Comparison of ENCODE assay signal across 10 mouse cellular contexts in genomic region chr9:105960533-105960932, GRCm38 (mm10). TPM values are rescaled to one million over a fixed set of nuclear protein-coding genes. Genes with fewer than 3 reads are reported as not detected.
DNase-seq lines count a peak whose midpoint lies in the region; ATAC-seq and TF ChIP-seq lines count a peak whose summit lies in the region.
"Had no signal": no experiment of that assay in that cellular context is flagged by ENCODE, and none has a peak within 500 bp of the region (broad histone marks: within the 10 kb centered on the region; RNA-seq: fewer than 3 reads in every experiment).

TSS of gene Col6a5 (minus strand) at chr9:105960643.

- no peak within 1 kb of the TSS for H3K27ac ChIP-seq in heart, adult 2 months
- H3K27ac ChIP-seq in forebrain, embryonic 11.5 days (ENCODE audit: low read depth, low read length) = no peak within 1 kb of the TSS
- H3K27ac ChIP-seq: limb, embryonic 15.5 days; neural tube, embryonic 13.5 days had no signal

- ATAC-seq in forebrain, embryonic 11.5 days (replicated peaks; ENCODE audit: low FRiP score) = no peak

- no peaks in the 10 kb centered on the region for H3K36me3 ChIP-seq in heart, adult 2 months (ENCODE audit: control insufficient read depth, insufficient read depth, low read length)
- no peaks in the 10 kb centered on the region for H3K36me3 ChIP-seq in forebrain, embryonic 11.5 days (ENCODE audit: control insufficient read depth, insufficient read depth, low read length)
- H3K36me3 ChIP-seq: limb, embryonic 15.5 days; neural tube, embryonic 13.5 days had no signal

- no peak within 1 kb of the TSS for H3K4me3 ChIP-seq in heart, adult 2 months
- H3K4me3 ChIP-seq in forebrain, embryonic 11.5 days (ENCODE audit: low read depth, low read length) = no peak within 1 kb of the TSS
- H3K4me3 ChIP-seq: limb, embryonic 15.5 days; neural tube, embryonic 13.5 days had no signal

- intact Hi-C loops in heart, adult 2 months (cut with DNase I) = no loop called here

- WGBS in heart, adult 2 months = 12% methylated on average over 13 of the region's 13 CpGs
- WGBS in forebrain, embryonic 11.5 days = 23% methylated on average over 13 of the region's 13 CpGs

- TF ChIP-seq CTCF in heart, adult 2 months (IDR thresholded peaks at IDR 0.05) = no peak

- H3K9ac ChIP-seq in heart, adult 2 months (ENCODE audit: low read depth, low read length) = no peak within 1 kb of the TSS
- no peak within 1 kb of the TSS for H3K9ac ChIP-seq in forebrain, embryonic 11.5 days (ENCODE audit: low read length)
- H3K9ac ChIP-seq: limb, embryonic 15.5 days; neural tube, embryonic 13.5 days had no signal

- no peaks in the 10 kb centered on the region for H3K9me3 ChIP-seq in forebrain, embryonic 11.5 days (ENCODE audit: control insufficient read depth, low read length)
- H3K9me3 ChIP-seq: limb, embryonic 15.5 days; neural tube, embryonic 13.5 days had no signal

- H3K4me2 ChIP-seq in forebrain, embryonic 11.5 days (ENCODE audit: low read depth, low read length, severe bottlenecking) = no peak within 1 kb of the TSS
- H3K4me2 ChIP-seq: limb, embryonic 15.5 days; neural tube, embryonic 13.5 days had no signal

- DNase-seq in cerebellum, postnatal 10 days = peak; percentile 29 to 35
- no peak for DNase-seq in cerebellum, adult 8-10 months
- DNase-seq in heart, adult 2 months = peak; percentile 48 to 63
- DNase-seq in kidney, postnatal 10 days = peak; percentile 66
- DNase-seq in ovary, postnatal 14 days (ENCODE audit: low spot score) = peak; percentile 37
- no peak for DNase-seq in right cerebral cortex, adult 2 months (ENCODE audit: low spot score in 2 of 2)
- no peak for DNase-seq in forebrain, embryonic 11.5 days (ENCODE audit: low spot score)
- DNase-seq in left cerebral cortex, adult 9 months (ENCODE audit: low spot score in 2 of 2) = no peak

- no peak for TF ChIP-seq POLR2A in heart, adult 2 months (IDR thresholded peaks at IDR 0.05; ENCODE audit: insufficient read depth, low read depth, low read length)

- no peaks in the 10 kb centered on the region for H3K79me2 ChIP-seq in heart, adult 2 months (replicated peaks; ENCODE audit: control insufficient read depth, insufficient read depth, low read length)

- H3K27me3 ChIP-seq in heart, adult 2 months (ENCODE audit: control insufficient read depth, insufficient read depth, low read length) = no peaks in the 10 kb centered on the region
- H3K27me3 ChIP-seq in forebrain, embryonic 11.5 days (ENCODE audit: control insufficient read depth, insufficient read depth, low read length) = no peaks in the 10 kb centered on the region

- H3K4me1 ChIP-seq in heart, adult 2 months (ENCODE audit: control insufficient read depth, insufficient read depth, low read length) = no peaks in the 10 kb centered on the region; the same call in 1 of the 2 replicates
- H3K4me1 ChIP-seq in forebrain, embryonic 11.5 days (replicated peaks; ENCODE audit: control insufficient read depth, insufficient read depth, low read length) = no peaks in the 10 kb centered on the region

- TF ChIP-seq EP300 in heart, adult 2 months (IDR thresholded peaks at IDR 0.05; ENCODE audit: insufficient read depth, low read depth, low read length) = no peak

RNA-seq across cellular contexts. Expression of gene Col6a5, which starts in this region (rescaled TPM):
- under 1 TPM; 0.09 to 0.50 TPM for total RNA-seq in heart, adult 2 months (2021)
- 0.12 and 0.14 TPM in 2 replicates for polyA plus RNA-seq in heart, adult 2 months (2012; rRNA removed)
- polyA plus RNA-seq in forebrain, embryonic 11.5 days (2014; fragmentation: Nextera tagmentation; extraction: Ambion mirVana) = not detected in 2 replicates

Comparison
In these comparisons a context has a peak if more than half of its experiments do, and no peak if none do; other contexts are left out.
1. DNase-seq: peak in cerebellum, postnatal 10 days (2 of 2), kidney, postnatal 10 days (single experiment) and ovary, postnatal 14 days (single experiment); none in cerebellum, adult 8-10 months (single experiment), right cerebral cortex, adult 2 months (0 of 2), forebrain, embryonic 11.5 days (single experiment) and left cerebral cortex, adult 9 months (0 of 2).
2. Peak in DNase-seq in heart, adult 2 months; RNA of the gene not detected or under 1 TPM.